In genomic region chr10:17656305-17656704, GRCm38 (mm10) we compare ENCODE assay signal across 14 mouse cellular contexts.
DNase-seq lines count a peak whose midpoint lies in the region; ATAC-seq and TF ChIP-seq lines count a peak whose summit lies in the region.
"Had no signal": no experiment of that assay in that cellular context is flagged by ENCODE, and none has a peak within 500 bp of the region (broad histone marks: within the 10 kb centered on the region; RNA-seq: fewer than 3 reads in every experiment).

No protein-coding gene starts in this region.

- intact Hi-C loops in heart, postnatal 25 days (cut with DNase I): no loop called here

- H3K4me2 ChIP-seq in heart, embryonic 11.5 days: peak overlapping the region; percentile 31
- peak overlapping the region; percentile 39 for H3K4me2 ChIP-seq in kidney, embryonic 15.5 days
- H3K4me2 ChIP-seq in limb, embryonic 14.5 days (replicated peaks; ENCODE audit: low read depth, low read length, severe bottlenecking): peak overlapping the region; percentile 24; the same call in 1 of the 2 replicates
- H3K4me2 ChIP-seq: hindbrain, embryonic 14.5 days had no signal

- H3K4me1 ChIP-seq in heart, embryonic 11.5 days (ENCODE audit: control insufficient read depth, insufficient read depth, low read length): peaks cover 22% of the 10 kb centered on the region
- H3K4me1 ChIP-seq in kidney, embryonic 15.5 days: peaks cover 42% of the 10 kb centered on the region
- peaks cover 10% of the 10 kb centered on the region; the same call in 1 of the 2 replicates for H3K4me1 ChIP-seq in limb, embryonic 14.5 days (ENCODE audit: control insufficient read depth, insufficient read depth, low read length)

- no peak for TF ChIP-seq POLR2A in limb, embryonic 14.5 days (IDR thresholded peaks at IDR 0.05; ENCODE audit: borderline replicate concordance, extremely low read depth, insufficient read depth, insufficient read length)

- ATAC-seq in heart, embryonic 11.5 days (replicated peaks; ENCODE audit: insufficient number of reproducible peaks, low FRiP score, low TSS enrichment): no peak; the same call in 1 of the 2 replicates
- ATAC-seq in kidney, embryonic 15.5 days (replicated peaks; ENCODE audit: low FRiP score): 0 out of 2 replicates have a peak, but pooled peaks have one; percentile 16
- ATAC-seq in limb, embryonic 14.5 days (ENCODE audit: low FRiP score, low read depth): 0 out of 2 replicates have a peak, but pooled peaks have one; percentile 8

- 45% methylated on average over 10 of the region's 10 CpGs for WGBS in heart, embryonic 11.5 days (ENCODE audit: insufficient replicate concordance)
- 38% methylated on average over 10 of the region's 10 CpGs for WGBS in kidney, embryonic 15.5 days
- 53% methylated on average over 10 of the region's 10 CpGs for WGBS in limb, embryonic 14.5 days

- no peak overlapping the region for H3K27ac ChIP-seq in heart, embryonic 11.5 days (ENCODE audit: low read depth, low read length)
- peak overlapping the region; percentile 5; the same call in 1 of the 2 replicates for H3K27ac ChIP-seq in kidney, embryonic 15.5 days
- no peak overlapping the region for H3K27ac ChIP-seq in limb, embryonic 14.5 days (replicated peaks; ENCODE audit: low read depth, low read length)
- H3K27ac ChIP-seq: forebrain, embryonic 10.5 days; hindbrain, embryonic 14.5 days; stomach, postnatal 0 days had no signal

- H3K4me3 ChIP-seq in heart, embryonic 11.5 days (ENCODE audit: low read depth, low read length): no peak overlapping the region
- no peak overlapping the region for H3K4me3 ChIP-seq in kidney, embryonic 15.5 days (replicated peaks)
- no peak overlapping the region for H3K4me3 ChIP-seq in limb, embryonic 14.5 days (replicated peaks; ENCODE audit: low read length)
- H3K4me3 ChIP-seq: forebrain, embryonic 10.5 days had no signal

- DNase-seq in heart, postnatal 25 days (ENCODE audit: low spot score): no peak
- DNase-seq in kidney, adult 11 months: no peak
- peak; percentile 39 for DNase-seq in NIH3T3 (ENCODE audit: low read depth)
- DNase-seq in limb, embryonic 14.5 days (ENCODE audit: low spot score): no peak
- no peak for DNase-seq in cerebellum, adult 11 months
- no peak for DNase-seq in spleen, postnatal 4 days (ENCODE audit: low spot score in 2 of 2)
- DNase-seq: adrenal gland, adult 8-10 months; kidney, postnatal 25 days; layer of hippocampus, postnatal 36 days had no signal

- no peaks in the 10 kb centered on the region for H3K27me3 ChIP-seq in heart, embryonic 11.5 days (ENCODE audit: control insufficient read depth, insufficient read depth, low read length)
- no peaks in the 10 kb centered on the region for H3K27me3 ChIP-seq in kidney, embryonic 15.5 days
- H3K27me3 ChIP-seq in limb, embryonic 14.5 days (ENCODE audit: control insufficient read depth, insufficient read depth, low read length): no peaks in the 10 kb centered on the region

- H3K9ac ChIP-seq in heart, embryonic 11.5 days (ENCODE audit: low read depth, low read length): no peak overlapping the region
- H3K9ac ChIP-seq in kidney, embryonic 15.5 days: no peak overlapping the region
- H3K9ac ChIP-seq in limb, embryonic 14.5 days (ENCODE audit: low read depth, low read length, severe bottlenecking): no peak overlapping the region
- H3K9ac ChIP-seq: hindbrain, embryonic 14.5 days had no signal

- no peaks in the 10 kb centered on the region for H3K9me3 ChIP-seq in heart, embryonic 11.5 days (replicated peaks; ENCODE audit: control insufficient read depth, low read length)
- no peaks in the 10 kb centered on the region for H3K9me3 ChIP-seq in kidney, embryonic 15.5 days (replicated peaks)
- H3K9me3 ChIP-seq in limb, embryonic 14.5 days (ENCODE audit: control insufficient read depth, low read length): no peaks in the 10 kb centered on the region
- H3K9me3 ChIP-seq: forebrain, embryonic 10.5 days had no signal

- no peaks in the 10 kb centered on the region for H3K36me3 ChIP-seq in heart, embryonic 11.5 days (ENCODE audit: control insufficient read depth, insufficient read depth, low read length)
- H3K36me3 ChIP-seq in kidney, embryonic 15.5 days: no peaks in the 10 kb centered on the region
- no peaks in the 10 kb centered on the region for H3K36me3 ChIP-seq in limb, embryonic 14.5 days (ENCODE audit: control insufficient read depth, insufficient read depth, low read length)
- H3K36me3 ChIP-seq: forebrain, embryonic 10.5 days had no signal
